Mouse (Mus musculus) 416B (cell line): ENCODE data around the gene Gm49378.
A peak's percentile ranks its signal among the peaks of the same experiment; 100 is the strongest.

Source experiments
- DNase-seq: peaks from one replicate; pipeline ENCODE4 v3.0.0; 2011; ENCODE audit warnings: low read depth

The Gm49378 gene

DNA sequence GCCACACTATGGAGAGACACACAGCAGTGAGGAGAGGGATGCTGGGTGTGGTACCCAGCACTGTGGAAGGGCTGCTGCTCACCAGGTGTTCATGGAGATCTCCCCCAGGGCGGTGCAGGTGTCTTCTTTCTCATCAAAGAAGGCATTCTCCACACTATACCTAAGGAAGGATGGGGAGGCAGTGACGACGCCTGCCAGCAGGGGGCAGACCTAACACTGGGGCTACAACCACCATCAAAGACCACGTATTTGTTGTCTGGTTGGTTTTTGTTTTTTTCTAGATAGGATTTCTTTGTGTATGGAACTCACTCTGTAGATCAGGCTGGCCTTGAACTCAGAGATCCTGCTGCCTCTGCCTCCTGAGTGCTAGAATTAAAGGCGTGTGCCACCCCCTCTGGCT, 8.4 kb downstream of the Gm49378 start:
- peak; percentile 46 for DNase-seq

DNA sequence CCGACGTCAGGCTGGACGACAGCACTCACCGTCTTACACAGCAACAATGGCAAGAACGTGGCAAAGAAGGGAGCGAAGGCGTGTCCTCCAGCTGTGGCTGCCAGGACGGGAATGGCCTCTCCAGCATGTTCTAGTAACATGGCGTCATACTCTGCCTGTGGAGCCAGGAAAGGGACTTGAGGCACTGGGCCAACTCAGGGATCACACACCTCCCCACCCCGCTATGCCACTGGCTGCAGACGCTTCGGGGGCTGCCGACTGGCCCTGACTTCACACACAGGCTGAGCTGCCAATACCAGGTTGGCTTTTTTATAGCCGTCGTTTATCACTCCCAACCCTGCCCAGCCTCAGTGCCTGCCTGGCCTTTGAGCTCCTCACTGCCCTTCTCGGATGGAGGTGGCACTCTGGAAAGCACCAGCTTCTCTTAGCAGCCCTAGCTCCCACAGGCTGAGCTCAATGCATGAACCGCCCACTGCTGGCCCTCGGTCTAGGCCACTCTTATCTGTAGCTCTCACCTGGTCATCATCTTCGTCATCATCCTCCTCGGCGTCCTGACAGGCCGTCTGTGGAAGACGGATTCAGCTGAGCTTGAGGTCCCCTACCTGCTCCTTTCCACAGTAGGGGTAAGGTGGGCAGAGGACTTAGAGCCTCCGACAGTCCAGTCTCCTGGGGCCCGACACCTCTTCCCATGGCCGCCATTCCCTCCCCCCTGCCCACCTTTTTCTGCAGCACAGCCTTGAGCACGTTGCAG, 9.4 kb downstream of the Gm49378 start:
- no peak for DNase-seq

DNA sequence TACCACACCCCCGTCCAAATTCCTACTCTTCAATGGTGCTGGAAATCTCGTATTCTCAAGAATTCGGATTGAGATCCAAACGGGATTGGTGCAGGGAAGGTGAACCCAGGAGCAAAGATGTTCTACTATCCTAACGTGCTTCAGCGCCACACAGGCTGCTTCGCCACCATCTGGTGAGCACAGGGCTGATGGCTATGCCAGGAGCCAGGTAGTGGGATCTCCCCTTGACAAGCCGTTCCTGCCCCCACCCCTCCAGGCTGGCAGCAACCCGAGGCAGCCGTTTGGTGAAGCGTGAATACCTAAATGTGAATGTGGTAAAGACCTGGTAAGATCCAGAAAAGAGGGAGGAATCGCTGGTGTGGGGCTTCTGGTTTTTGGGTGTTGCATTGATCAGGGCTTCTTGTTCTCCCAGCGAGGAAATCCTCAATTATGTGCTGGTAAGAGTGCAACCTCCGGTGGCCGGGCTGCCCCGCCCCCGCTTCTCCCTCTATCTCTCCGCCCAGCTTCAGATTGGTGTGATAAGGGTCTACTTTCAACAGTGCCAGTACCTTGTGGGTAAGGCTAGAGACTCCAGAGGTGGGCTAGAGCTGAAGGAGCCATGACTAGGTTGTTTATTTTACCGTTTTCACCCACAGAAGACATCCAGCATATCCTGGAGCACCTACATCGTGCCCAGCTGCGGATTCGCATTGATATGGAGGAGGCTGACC, 19.1 kb downstream of the Gm49378 start:
- DNase-seq: peak; percentile 80

DNA sequence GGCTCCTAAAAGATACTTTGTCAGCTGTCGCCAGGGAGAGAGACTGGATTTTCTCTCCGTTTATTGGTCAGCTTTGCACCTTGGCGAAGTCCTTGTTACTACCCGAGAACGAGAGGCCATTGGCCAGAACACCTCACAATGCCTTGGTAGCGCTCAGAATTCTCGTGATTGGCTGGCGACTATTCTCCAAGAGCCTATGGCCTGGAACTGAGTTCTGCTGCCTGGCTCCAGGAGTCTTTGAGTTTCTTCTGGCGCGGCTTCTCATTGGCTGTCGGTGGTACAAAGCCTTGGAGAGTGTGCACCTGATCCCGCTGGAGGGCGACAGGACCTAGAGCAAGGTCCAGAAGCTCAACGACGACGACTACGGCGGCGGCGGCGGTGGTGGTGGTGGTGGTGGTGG, 19.9 kb downstream of the Gm49378 start, which contains the start of gene Rec8:
Gene Rec8, plus strand, starts transcription at position 216 of the 400 bp plus-strand sequence.
- no peak for DNase-seq

DNA sequence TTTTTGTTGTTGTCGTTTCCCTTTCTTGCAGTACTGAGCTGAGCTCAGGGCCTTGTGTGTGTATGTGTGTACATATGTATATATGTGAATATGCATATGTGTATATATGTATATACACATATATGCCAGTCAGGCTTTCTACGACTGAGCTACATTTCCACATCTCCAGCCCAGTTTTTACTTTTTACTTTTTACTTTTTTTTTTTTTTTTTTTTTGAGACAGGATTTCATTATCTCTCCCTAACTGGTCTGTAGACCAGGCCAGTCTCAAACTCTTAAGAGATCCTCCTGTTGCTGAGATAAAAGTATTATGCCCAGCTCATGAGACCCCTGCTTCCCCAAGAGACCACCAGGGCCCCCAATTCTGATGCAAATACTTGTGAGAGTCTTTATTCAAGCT, 20.9 kb downstream of the Gm49378 start:
- DNase-seq: no peak

DNA sequence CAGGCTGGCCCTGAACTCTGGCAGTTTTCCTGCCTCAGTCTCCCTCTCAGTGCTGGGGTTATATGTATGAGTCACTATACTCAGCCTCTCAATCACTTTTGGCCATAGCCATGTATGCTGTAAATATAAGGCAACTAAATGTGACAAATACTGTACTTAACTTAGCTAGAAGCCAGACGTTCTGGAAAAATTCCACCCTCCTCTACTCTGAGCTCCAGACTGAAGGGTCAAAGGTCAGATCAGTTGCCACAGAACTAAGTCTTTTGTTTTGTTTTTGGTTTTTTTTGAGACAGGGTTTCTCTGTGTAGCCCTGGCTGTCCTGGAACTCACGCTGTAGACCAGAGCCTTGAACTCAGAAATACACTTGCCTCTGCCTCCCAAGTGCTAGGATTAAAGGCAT, 21.8 kb downstream of the Gm49378 start:
- DNase-seq: no peak

DNA sequence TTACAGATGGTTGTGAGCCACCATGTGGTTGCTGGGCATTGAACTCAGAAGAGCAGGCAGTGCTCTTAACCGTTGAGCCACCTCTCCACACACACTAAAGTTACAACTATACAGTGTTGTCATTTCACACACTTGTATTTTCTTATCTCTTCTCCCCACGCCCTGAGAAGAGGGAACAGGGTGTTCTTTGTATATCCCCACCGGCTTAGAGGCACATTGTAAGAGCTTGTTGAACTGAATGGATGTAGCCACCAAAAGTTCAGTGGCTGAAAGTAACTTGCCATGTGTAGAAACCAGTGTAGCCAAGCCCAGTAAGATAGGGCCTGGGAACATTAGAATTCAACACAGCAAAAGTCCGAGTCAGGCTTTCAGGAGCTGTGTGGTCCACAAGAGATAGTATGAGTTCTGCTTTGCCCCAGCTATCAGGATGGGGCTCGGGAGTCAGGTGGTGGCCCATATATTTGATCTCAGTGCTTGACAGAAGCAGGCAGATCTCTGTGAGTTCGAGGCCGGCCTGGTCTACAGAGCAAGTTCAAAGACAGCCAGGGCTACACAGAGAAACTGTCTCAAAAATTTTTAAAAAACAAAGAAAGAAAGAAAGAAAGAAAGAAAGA, 23.0 kb downstream of the Gm49378 start:
- no peak for DNase-seq

DNA sequence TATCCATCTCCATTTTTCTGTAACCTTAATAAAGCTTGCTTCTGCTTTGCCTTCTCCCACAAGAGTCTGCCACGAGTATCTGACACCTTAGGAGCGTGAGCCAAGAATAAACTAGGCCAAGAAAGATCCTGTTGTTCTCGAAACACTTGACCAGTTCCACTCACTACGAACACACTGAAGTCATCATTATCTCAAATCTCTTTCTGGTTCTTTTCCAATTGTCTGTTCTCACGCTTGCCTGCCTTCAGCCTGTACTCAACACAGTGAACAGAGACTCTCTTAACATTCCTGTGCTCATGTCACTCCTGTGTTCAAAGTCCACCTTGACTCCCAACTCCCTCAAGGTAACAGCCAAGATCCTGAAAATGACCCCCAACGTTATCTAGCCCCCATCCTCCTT, 24.3 kb downstream of the Gm49378 start:
- no peak for DNase-seq

DNA sequence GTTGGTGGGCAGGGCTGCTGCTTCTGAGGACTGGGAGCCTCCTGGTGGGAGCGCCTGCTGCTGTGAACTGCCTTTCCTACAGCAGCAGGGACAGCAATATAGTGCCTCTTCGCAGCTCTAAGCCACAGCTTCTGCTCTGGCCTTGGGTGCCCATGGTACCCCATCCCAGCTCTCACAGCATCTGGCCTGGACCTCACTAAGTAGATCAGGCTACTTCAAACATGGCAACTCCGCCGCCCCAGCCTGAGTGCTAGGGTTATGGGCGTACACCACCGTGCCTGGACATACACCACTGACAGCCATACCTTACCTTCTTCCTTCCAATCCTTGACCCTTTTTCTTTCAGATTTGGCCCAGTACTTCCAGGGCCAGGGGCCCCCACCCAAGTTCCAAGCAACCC, 29.4 kb downstream of the Gm49378 start:
- DNase-seq: no peak

DNA sequence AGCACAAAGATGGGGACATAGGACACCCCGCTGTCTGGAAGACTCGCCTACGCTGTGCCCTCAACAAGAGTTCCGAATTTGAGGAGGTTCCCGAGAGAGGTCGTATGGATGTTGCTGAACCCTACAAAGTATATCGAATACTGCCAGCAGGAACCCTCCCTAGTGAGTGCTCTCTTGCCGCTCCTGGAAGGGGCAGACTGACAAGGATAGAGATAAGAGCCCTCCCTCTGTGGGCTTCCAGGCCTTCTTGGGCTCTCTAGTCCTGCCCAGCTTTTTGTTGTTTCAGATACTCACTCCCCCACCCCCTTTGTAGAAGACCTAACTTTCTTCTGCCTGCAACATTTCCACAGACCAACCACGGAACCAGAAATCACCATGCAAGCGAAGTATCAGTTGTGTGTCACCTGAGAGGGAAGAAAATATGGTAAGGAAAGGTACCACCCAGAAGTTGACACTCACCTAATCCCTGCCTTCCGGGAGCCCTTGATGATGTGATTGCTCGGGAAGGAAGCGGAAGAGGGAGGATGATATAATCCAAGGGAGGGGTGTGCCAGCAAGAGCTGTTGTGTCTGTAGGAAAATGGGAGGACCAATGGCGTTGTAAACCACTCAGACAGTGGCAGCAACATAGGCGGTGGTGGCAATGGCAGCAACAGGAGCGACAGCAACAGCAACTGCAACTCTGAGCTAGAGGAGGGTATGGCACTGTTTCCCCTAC, 31.8 kb downstream of the Gm49378 start:
- DNase-seq: no peak

DNA sequence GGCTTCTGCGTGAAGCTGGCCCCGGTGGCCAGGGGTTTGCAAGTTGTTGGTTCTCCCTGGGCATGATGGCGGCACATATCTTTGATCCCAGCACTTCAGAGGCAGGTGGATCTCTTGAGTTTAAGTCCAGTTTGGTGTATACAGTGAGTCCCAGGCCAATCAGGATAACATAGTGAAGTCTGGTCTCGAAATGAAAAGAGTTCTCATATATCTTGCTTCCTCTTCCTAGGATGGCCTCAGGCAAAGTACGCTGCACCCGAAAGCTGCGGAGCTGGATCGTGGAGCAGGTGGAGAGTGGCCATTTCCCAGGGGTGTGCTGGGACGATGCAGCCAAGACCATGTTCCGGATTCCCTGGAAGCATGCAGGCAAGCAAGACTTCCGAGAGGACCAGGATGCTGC, 32.9 kb downstream of the Gm49378 start:
- DNase-seq: no peak

DNA sequence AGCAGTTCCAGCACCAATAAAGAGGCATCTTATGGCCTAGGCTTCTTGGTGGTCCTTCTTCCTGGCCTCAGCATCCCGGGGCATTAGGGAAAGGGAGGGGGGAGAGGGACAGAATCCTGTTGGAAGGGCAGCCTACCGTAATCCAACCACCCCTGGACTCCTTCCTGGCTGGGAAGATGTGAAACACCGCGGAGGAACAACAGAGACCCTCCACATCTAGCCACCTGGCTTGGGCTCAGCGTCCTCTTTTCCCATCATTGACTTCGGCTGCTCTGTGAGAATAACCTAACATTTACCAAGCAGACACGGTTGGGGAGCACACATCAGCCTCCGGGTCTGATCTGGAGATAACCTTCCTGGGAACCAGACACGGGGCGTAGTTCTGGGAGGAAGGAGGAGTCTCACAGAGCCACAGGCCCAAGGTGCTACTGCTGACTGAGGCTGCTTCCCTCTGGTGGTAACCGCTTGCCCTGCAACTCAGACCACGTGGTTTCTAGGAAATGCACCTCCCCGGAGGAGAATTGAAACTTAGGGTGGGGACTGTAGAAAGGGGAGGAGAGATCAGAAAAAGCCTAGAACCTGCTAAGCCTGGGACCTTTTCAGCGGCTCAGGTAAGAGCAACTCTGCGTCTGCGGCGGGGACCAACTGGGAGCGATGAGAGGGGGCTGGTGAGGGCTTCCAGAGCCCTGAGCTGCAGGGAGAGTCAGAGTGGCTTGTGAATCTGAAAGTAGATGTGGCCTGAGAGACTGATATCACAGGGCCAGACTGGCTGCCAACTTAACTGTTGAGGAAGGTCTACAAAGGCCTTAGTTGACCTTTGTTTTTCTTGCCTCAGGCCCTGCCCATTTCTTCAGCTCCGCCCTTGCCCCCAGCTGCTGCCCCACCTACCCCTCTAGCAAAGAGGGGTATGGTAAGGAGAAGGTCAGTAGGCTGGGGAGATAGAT, 33.8 kb downstream of the Gm49378 start:
- peak; percentile 97 for DNase-seq

DNA sequence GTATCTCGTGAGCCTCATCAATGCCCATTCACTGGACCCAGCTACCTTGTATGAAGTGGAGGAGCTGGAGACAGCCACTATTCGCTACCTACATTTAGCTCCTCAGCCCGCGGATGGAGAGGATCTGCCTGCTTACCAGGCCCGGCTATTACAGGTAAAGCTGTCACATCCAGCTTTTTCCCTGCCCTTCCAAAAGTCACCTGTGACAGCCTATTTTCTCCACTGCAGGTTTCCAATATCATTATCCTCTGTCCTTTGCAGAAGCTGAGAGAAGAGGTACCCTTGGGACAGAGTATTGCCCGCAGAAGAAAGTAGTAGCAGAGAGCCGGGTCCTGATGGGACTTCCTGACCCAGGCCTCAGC, 34.4 kb downstream of the Gm49378 start, which contains the start of gene Irf9:
Gene Irf9, plus strand, starts transcription at position 301 of the 362 bp plus-strand sequence.
- no peak for DNase-seq

DNA sequence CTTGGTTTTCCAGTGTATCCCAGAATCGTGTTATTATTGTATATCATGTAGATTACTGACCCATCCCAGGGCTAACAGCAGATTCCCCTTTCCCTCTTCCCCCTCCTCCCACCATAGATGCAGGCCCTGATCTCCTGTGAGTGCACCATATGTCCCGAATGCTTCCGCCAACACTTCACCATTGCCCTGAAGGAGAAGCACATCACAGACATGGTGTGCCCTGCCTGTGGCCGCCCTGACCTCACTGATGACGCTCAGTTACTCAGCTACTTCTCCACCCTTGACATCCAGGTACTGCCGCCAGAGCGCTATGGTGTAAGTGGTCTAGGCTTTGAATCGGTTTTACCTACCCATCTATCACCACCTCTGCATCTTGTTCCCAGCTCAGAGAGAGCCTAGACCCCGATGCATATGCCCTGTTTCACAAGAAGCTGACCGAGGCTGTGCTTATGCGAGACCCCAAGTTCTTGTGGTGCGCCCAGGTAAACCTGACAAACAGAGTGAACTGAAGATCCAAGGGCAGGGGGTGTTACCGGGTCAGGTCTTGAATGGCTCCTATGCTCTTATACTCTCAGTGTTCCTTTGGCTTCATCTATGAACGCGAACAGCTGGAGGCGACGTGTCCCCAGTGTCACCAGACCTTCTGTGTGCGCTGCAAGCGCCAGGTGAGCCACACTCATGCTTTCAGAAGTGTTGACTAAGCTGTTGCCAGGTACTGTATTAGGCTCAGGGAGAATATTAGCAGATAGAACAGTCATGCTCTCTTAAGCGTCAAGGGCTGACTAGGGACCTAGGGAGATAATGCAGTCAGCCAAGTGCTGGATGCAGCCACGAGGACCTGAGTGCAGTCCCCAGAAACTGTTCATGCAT, 38.9 kb downstream of the Gm49378 start:
- DNase-seq: no peak

DNA sequence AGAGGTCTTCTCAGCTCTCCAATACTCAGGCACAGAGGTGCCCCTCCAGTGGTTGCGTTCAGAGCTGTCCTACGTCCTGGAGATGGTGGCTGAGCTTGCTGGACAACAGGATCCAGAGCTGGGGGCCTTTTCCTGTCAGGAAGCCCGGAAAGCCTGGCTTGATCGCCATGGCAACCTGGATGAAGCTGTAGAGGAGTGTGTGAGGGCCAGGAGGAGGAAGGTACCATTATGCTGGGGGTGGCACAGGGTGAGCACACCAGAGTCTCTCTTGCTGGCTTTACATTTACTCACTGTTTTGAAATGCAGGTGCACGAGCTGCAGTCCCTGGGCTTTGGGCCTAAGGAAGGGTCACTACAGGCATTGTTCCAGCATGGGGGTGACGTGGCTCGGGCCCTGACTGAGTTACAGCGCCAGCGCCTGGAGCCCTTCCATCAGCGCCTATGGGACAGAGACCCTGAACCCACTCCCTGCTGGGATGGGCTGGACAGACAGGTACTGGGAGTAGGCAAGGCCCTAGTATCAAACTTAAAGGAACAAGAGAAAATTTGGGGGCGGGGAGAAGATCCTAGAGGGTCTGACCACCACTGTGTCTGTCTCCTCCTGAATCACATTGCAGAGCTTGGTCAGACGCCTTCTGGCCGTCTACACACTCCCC, 41.5 kb downstream of the Gm49378 start:
- DNase-seq: no peak

DNA sequence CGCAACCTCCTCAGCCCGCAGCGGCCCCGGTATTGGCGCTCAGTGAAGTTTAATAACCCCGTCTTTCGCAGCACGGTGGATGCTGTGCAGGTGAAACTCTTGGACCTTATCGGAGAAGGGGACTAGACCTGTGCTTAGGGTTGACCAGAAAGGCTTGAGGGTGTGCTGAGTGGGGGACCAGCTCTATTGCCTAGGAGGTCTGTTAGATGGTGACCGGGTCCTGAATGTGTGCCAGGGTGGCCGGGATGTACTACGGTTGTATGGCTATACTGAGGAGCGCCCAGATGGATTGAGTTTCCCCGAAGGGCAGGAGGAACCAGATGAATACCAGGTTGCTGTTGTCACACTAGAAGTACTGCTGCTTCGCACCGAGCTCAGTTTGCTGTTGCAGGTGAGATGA, 45.5 kb downstream of the Gm49378 start:
- no peak for DNase-seq

DNA sequence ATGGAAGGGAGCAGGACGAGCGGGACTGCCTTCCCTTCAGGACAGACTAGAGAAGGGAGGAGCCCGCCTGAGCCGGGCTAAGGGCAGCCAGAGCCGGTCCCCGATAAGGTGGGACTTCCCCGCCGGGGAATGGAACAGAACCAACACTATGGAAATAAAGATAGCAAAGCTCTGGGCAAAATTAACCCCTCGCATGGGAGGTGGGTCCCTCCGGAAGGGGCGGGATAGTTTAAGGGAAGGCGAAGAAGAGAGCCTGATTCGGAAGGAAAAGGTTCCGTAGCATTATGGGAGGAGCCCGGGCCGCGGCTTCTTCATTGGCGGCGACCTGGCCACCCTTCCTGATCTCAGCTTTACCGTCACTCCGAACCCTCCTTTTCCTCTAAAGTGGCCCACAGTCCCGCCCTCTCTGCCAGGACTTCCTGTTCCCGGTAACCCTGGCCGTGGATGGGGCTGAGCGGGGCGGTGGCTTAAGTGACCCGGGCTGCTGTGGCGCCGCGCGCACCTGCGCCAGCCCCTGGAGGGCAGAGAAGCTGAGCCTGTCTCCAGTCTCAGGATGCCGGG, 46.3 kb downstream of the Gm49378 start, which contains the start of gene Rnf31:
Gene Rnf31, plus strand, starts transcription at position 378 of the 561 bp plus-strand sequence.
- DNase-seq: peak; percentile 96

DNA sequence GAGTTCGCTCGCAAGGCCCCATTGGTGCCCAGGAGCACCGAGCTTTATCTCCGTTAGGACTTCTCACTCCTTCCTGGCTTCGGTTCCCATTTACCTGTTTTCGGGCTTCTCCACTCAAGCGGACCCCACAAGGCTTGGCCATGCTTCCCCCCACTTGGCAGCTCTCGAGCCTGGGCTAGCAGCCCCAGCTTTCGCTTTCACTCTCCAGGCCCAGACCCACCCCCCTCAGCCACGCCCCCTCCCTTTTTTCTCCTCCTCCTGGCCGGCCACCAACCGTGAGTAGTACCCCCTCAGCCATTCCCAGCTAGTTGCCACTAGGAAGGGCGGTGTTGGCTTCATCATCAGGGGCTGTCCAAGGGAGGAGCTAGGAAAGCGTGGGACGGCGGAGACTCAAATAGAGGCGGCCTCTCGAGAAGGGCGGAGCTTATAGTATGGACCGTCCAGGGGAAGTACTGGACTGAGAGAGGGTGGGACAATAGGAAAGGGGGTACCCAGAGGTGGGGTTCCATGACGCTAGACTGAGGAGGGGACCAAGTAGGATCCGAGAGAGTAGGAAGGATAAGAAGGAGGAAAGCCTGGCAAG, 46.9 kb downstream of the Gm49378 start, which contains the start of gene Psme2:
Gene Psme2, minus strand, starts transcription at position 366 of the 583 bp plus-strand sequence.
- DNase-seq: peak; percentile 99
